Mouse (Mus musculus): Measurements from ENCODE around the gene Vps13c. TPM values are rescaled to one million over a fixed set of nuclear protein-coding genes. Genes with fewer than 3 reads are reported as not detected.

Vps13c gene
- 43.3 and 46.2 TPM in 2 replicates for total RNA-seq (2021)
- long read RNA-seq, experiment 1, result 0 reads
- long read RNA-seq, experiment 2, partial matches to known transcripts, result 1 of 1 reads
- long read RNA-seq, experiment 2, other reads (novel, unspliced or antisense), result 0 of 1 reads

DNA sequence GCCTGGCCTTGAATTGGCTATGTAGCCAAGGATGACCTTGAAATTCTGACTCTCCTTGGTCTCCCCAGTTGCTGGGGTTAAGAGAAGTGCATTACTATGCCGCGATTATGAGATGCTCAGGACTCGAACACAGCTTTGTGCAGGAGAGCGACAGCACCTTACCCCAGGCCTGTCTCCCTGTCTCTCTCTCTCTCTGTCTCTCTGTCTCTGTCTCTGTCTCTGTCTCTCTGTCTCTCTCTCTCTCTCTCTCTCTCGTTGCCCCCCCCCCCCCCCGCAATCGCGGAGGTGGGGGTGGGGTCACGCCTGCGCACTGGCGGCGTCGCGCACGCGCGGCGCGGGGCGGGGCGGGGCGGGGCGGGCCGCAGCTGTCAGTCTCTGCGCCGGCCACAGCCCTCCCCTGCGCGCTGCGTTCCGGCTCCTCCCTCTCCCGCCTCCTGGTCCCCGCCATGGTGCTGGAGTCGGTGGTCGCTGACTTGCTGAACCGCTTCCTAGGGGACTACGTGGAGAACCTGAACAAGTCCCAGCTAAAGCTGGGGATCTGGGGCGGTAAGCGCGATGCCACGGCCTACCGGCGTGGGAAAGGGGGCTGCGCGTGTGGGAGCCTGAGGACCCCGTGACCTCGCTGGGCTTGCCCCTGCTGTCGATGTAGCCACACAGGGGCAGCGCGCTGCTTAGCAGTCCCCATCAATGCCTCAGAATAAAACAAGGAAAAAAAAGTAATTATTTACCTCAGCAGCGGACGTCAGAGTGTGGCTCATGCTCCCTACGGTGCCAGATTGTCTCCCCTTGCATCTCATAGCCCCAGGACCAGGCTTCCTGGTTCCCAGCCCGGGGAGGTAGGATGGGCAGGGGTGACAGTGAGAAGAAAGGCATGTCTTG lies at the start of gene Vps13c:
Gene Vps13c, plus strand, starts transcription at position 416 of the 879 bp plus-strand sequence.
- peak; percentile 91 for DNase-seq

DNA sequence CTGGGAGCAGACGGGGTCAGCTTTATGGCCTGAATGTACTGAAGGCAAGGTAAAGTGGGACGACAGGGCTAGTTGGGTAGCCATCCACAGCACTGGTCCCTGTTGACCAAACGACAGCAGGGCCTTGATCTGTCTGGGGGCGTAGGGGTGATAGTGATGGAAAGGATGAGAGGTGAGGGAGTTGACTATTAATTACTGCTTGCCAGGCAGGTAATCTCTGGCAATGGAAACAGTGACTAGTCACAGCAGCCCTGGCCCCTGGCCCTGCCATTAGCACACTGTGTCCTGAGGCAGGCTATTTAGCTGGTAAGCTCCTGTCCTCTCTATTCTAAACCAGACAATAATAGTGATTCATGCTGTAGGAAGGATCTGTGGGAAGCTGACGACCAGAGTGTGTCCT lies 47.8 kb upstream of the Vps13c start:
- DNase-seq, result no peak

DNA sequence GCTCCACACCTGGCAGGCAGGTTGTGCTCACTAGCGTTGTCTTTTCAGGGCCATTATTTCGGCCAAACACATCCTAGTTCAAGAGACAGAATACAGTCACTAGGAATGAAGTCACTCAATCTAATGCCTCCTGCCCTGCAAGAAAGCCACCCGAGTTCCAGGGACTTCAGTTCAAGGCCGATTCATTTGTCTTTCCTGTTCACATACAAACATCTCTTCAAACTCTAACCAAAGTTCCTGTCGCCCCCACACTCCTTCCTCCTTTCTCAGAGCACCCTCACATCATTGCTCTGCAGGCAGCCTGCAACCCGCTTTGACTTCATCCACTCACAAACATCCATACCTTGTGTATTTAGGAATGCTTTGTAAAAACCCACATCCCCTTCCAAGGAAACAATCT lies 46.7 kb upstream of the Vps13c start:
- no peak for DNase-seq

DNA sequence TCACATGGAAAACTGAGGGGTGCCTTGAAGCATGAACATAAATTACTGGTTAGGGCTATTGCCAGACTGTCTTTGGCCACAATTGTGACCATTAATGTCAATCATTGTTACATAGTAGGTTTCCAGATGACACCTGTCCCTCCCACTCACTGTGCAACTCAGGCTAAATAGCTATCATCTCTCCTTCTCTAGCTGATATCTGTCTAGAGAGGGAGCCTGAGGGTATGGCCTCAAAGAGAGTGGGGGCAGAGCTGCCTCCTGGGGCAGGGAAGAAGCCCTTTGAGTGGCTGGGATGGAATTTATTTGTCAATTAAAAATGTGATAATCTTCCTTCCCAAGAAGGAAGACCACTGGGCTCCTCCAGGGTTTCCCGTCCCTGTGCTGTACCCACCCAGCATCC lies 46.0 kb upstream of the Vps13c start:
- DNase-seq, result no peak

DNA sequence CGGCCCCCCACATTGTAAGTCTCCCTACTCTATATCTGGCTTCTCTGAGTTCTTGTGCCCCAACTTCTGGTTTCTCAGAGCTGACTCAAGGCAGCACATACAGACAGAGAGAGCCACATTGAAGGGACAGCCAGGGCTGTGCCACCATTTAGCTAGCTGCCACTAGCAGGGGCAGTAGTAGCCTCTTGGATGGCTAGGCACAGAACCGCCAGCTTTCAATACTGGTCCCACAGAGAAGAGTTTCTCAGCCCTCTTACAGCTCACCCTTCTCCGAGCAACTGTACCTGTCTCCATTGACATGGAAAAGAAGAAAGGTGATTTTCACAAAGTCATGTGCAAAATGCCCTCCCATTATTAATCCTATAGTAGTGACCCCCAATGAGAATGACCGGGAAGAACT lies 45.5 kb upstream of the Vps13c start:
- no peak for DNase-seq

DNA sequence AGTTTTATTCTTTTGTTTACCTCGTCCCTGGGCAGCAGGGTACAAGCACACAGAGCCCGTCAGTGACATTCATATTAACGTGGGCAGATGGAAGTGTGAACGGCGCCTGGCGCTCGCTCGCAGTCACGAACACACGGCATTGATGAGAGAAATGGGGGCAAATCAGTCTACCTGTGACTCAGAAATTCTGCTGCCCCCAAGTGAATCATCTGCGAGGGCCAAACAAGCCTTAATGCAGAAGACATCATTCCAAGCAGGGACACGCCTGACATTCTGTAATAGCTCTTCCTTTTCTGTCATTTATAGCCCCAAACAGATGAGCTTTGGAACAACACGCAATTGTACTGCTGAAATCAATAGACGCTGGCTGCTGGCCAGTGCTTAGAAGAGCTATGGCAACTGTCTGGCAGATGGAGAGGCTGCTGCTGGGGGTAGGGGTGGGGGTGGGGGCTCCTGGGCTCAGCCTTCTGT lies 45.0 kb upstream of the Vps13c start:
- DNase-seq, result no peak

DNA sequence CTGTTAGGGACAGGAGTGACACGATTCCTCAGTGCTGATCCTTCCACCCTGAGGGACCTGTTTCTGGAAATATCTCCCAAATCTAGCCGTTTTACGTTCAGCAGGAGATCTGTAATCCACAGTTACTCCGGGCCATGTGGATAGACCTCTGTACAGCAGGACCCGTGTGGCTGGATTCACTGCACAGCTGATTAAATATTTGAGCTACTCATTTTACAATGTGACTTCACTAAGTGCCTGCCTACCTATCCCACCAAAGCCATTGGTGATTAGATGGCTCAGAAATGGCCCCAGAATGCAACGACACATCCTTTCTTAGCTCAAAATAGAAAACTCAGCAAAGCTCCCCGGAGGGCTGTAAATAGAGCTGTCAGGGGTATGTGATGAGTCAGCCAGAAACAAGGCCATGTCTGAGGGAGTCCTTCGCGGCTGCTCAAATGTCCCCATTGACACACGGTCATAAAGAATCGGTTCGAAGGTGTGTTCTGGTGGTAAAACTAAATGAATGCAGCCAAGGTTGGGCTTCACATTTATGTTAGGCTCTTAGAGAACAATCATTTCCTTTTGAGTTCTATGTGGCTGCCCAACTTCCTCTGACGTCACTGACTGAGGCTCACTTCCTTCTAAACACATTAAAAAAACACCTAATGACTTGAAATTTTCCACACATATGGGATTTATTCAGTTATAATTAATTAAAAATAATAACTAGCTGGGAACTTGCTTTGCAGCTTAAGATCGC lies 40.9 kb upstream of the Vps13c start:
- peak; percentile 57 for DNase-seq

DNA sequence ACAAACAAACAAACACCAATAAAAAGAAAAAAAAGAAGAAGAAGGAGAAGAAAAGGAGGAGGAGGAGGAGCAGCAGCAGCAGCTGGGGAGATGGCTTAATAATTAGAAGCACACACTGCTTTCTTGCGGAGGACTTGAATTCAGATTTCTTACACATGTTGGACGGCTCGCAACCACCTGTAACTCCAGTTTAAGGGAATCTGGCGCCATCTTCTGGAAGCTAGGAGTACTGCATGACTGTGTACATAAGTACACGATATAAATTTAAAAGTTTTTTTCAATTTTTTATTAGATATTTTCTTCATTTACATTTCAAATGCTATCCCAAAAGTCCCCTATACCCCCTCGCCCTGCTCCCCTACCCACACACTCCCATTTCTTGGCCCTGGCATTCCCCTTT lies 38.0 kb upstream of the Vps13c start:
- DNase-seq, result peak; percentile 76

DNA sequence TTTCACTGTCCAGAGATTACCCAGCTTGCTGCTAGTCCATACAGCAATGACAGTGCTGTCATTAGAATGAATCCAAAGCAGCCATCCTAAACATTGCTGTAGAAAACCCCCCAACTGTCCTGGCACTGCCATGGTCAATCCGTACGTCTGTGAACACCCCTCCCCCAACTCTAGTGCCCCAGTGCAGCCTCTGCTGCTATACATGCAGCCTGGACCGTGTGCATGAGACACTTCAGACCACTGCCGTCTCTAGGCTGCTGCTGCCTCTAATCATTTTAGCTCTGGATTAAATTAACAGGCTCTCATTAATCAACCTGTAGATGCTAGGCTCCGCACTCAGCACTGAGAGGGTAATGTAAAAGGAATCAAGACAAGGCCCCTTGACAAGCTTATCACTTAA lies 33.2 kb upstream of the Vps13c start:
- DNase-seq, result no peak

DNA sequence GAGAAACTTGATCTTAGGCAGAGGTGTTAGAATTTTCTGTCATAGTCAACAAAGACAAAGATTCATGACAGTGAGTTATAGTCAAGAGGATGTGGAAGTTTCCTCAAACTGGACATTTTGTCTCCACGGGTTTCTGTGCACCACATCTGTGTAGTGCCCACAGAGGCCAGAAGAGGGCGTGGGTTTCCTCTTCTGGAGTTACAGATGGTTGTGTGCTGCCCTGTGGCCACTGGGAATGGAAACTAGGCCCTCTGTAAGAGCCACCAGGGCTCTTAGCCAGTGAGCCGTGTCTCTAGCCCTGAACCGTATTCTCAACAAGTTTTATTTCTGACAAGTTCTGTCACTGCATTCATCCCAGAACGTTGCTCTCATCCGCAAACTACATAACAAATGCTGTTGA lies 29.7 kb upstream of the Vps13c start:
- peak; percentile 35 for DNase-seq

DNA sequence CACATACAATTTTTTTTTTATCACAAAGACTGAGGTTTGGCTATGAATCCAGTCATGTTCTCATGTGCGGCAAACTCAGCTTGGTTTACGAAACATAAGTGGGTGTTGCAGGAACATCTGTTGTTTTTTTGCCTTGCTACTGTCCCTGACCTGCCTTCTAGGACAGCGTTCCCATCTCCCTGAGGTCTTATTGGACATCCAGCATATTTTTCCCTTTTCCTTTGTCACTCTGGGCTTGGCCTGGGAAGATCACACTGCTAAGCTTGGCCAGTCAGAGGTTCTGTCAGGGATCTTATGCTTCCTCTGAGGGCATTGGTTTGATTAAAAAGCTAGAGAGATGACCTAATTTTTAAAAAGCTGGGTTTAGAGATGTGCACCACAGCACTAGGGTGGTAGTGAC lies 29.1 kb upstream of the Vps13c start:
- DNase-seq, result no peak

DNA sequence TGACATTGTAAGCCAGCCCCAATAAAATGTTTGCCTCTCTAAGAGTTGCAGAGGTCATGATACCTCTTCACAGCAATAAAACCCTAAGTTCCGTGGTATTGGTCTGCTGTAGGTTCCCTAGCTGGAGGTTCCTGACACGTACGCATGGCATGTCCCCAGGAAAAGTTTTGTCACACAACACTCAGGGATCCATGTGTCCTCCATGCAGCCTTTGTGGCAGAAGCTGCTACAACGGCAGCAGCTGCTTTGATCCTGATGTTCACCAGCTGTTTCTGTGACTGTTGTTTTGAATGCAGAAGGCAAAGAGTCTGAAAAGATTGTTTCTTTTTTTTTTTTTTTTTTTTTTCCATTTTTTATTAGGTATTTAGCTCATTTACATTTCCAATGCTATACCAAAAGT lies 27.0 kb upstream of the Vps13c start:
- no peak for DNase-seq

DNA sequence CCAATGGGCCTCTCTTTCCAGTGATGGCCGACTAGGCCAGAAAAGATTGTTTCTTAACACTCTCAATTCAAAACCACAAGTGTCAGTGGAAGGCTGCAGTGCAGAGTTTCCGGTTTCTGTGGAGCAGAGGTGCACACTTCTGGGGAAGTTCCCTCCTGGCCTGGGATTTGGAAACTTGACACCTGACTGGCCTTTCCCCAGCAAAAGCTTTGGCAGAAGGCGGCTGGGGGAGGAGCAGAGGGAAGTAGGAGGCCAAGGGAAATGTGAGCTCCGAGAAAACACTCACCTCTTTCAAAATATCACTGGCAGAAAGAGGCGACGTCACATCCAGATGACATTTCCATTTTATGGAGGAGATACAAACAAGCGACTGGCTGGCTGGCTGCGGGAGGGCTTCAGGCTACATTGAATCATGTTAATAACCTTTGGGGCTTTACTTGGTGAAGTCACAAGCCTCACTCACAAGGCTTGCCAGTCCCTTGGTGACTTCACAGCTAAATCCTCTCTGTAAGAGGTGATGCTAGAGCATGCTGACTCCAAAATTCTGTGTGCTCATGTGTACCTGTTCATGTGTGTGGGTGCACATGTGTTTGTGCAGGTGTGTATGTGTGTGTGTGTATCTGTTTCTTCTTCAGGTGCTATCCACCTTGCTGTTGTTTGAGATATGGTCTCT lies 26.4 kb upstream of the Vps13c start:
- DNase-seq, result peak; percentile 83

DNA sequence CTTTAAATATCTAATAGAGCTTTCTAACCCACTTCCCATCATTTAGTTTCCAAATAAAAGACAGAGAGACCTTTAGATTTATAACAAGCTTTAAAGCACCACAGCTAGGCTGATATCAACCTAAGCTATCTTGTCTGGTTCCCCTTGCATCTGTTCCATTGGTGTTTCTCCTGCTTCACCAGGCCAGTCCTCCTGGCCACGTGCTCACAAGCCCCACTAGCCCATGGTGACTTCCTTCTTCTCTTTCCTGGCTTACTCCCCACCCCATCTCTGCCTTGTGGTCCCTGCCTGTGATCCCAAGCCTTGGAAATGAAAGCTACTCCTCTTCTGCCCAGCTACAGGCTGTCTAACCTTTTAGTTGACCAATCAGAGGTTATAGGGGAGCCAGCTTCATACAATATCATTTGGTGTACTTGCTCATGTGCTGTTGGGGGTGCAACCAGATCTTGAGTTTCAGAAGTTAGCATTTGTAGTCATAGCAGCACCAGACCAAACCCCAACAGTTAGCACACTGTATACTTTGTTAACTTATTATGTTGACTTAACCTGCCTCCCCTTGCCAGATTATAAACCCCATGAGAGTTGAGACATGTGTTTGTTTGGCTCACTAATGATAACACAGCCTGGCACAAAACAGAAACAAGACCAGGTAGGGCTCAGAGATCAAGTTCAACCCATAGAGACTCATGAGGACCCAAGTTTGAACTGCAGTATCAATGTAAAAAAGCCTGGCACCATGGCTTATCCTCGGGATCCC lies 23.8 kb upstream of the Vps13c start:
- DNase-seq, result no peak

DNA sequence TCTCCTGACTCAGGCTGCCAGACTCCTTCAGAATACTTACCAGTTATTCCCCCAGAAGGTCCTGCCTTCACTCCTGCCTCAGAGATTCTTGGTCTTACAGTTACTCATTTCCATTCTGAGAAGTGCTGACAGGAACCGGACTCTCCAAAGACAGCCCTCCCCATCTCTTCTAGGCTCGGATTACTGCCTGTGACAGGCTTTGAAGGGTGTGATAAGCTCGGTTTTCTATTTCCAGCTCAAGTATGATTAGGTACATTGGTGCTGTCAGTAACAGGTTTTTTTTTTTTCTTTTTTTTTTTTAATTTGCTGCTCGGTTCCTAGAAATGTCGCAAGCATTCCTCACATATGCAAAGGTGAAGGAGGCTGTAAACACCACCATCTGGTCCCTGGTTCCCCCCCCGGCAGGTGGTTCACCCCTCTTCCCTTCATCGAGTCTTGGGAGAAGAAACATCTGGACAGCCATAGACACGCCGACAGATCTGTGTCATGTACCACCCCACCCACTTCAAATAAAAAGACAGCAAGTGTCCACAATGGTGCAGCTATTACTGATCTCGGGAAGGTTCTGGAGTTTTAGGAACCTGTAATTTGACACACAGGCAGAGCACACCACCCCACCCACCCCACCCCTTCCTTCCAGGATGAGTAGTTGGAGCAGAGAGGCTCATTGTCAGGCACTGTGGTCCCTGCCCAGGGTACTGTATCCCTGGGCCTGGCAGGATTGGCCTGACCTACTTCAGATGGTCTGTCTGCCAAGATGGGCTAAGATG lies 22.1 kb upstream of the Vps13c start:
- no peak for DNase-seq

DNA sequence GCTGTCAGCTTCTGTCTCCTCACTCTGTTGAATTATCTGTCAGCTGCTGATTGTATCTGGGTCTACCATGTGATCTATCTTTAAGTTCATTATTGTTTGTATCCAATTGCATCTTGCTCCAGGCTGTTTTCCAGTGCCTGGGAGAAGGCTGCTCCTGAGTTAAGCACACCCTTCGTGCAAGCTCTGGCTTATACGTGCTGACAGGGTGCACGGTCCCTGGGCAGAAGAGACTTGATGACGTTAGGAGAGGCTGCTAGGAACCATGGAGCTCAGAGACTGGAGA lies 21.6 kb upstream of the Vps13c start:
- no peak for DNase-seq

DNA sequence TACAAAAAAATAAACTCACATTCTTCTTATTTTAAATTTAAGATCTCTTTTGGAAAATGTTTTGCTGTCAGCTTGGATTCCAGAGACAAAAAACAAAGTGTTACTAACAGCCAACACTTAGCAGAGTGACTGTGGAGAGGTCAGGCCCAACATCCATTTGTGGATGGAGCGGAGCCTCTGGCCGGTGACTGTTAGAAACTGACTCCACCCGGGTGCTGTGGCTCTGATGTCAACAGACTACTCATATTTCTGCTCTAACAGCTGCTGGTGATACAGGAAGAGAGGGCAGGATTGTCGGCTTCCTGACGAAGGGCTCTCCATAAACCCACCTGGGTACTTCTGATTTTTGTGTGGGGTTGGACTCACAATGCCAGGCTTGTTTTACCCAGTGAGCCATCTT lies 17.1 kb upstream of the Vps13c start:
- DNase-seq, result no peak

DNA sequence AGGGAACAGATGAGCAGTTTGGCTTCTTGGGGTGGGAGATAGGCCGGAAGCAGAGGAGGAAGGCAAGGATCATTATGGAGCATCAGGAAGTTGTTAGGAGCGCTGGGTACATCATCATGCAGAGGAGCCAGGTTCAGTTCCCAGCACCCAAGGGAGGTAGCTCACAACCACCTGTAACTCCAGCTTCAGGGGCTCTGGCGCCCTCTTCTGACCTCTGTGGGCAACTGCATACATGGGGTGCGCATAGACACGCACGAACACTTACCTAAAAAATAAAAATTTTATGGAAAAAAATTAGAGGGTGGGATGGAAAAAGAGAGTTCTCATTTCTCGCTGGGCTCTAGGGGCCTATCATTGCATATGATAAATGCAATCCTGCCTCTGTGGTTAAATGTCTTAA lies 14.7 kb upstream of the Vps13c start:
- no peak for DNase-seq

DNA sequence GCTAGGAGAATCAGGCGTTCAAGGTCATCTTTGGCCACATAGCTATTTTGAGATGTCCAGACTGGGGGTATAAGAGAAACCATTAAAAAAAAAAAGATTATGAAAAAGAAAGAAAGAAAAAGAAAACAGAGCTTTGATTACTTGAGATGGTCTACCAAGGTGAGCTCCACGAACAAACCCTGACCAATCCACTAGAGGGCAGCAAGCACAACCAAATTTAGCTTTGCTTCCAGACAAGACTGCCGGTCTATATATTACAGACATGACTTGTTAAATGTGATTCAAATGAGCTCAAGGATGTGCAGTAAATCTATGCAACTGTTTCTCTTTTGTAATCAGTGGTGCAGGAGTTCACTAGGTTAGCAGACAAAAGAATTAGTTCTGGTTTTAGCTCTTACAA lies 12.0 kb upstream of the Vps13c start:
- peak; percentile 74 for DNase-seq

DNA sequence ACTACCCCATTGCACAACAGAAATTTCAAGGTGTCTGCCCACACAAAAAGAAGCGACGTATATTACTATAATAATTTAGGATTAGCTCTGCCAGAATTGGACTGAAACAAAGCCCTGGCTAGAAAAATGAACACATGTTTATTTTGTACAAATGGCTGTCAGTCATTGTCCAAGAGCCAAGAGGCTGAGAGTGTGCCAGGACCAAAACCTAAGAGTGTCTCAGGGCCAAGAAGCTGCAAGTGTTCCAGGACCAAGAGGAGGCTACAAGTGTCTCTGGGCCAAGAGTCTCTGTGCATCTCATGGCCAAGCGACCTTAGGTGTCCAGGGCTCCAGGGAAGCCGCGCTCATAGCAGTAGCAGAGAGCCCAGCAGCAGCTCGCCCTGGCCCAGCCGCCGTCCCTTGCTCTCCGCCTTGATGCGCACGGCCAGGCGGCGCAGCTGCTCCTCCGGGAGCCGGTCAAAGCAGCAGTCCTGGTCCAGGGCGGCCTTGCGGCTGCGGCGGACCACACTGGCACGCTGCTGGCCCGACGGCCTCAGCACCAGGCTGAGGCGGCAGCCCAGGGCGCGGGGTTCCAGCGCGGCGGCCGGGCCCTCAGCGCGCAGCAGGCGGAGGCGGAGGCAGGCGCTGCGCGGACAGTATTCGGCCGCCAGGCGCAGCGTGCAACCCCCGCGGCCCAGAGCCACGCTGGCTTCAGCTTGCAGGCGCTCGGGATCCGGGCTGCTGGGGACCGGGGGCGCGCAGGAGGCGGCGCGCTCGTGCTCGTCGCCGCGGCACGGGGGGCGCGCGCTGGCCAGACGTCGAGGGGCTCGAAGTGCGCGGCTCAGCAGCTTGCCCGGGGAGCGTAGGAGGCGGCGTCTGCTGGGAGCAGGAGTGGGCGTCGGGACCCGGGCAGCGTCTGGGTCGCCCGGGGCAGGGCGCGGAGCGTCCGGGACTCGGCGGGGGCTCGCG lies 9.5 kb upstream of the Vps13c start:
- peak; percentile 67 for DNase-seq
